Mouse (Mus musculus): ENCODE results near the gene Olfr368. TPM values are rescaled to one million over a fixed set of nuclear protein-coding genes. Genes with fewer than 3 reads are reported as not detected.

Gene Olfr368
- polyA plus RNA-seq (2017; shearing (Covaris generic)), result not detected

DNA sequence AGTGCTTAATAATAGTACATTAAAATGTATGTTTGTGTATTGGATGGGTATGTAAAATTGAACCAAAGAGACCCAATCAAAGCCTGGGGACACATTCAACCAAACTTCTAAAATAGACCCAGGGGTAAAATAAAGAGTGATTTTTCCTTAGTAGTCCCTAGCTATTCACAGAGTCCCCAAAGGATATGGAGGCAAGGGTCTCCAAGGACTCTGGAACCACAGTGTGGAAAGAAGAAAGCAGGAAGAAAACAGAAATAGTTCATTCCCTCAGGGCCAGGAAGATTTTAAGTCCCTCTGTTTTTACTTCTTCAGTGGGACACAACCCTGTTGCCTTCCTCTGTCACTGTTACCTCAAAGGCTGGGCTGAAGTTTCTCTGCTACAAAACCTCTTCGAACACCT, at the start of gene Olfr368:
TSS of gene Olfr368 (plus strand) at position 301 of the 400 bp plus-strand sequence.

GRCm38 (mm10) chr2:37358633-37359540, 32.6 kb downstream of the Olfr368 start, which contains the start of gene Pdcl:
TSS of gene Pdcl (minus strand) at chr2:37359332.

Other genes starting within 250 kb of the Olfr368 start
- 0.27 TPM for gene Olfr361, start 237.2 kb upstream of the Olfr368 start, polyA plus RNA-seq (2017; shearing (Covaris generic))
- not detected for gene Olfr362, start 208.6 kb upstream of the Olfr368 start, polyA plus RNA-seq (2017; shearing (Covaris generic))
- not detected for gene Olfr364-ps1, start 187.2 kb upstream of the Olfr368 start, polyA plus RNA-seq (2017; shearing (Covaris generic))
- gene Olfr365, start 138.3 kb upstream of the Olfr368 start, polyA plus RNA-seq (2017; shearing (Covaris generic)), result not detected
- gene Olfr366, start 114.9 kb upstream of the Olfr368 start, polyA plus RNA-seq (2017; shearing (Covaris generic)), result not detected
- gene Pdcl, start 32.8 kb downstream of the Olfr368 start, polyA plus RNA-seq (2017; shearing (Covaris generic)), result 30.6 TPM
- gene Rc3h2, start 96.4 kb downstream of the Olfr368 start, polyA plus RNA-seq (2017; shearing (Covaris generic)), result 27.4 TPM
- 3.0 TPM for gene Zbtb26, start 116.6 kb downstream of the Olfr368 start, polyA plus RNA-seq (2017; shearing (Covaris generic))
- 4.4 TPM for gene Zbtb6, start 116.7 kb downstream of the Olfr368 start, polyA plus RNA-seq (2017; shearing (Covaris generic))
- 47.2 TPM for gene Rabgap1, start 116.8 kb downstream of the Olfr368 start, polyA plus RNA-seq (2017; shearing (Covaris generic))
- gene Gpr21, start 189.8 kb downstream of the Olfr368 start, polyA plus RNA-seq (2017; shearing (Covaris generic)), result 0.21 TPM

All from effector memory CD4-positive, alpha-beta T cell, adult 7 months (primary cell).